Mouse (Mus musculus) spleen, adult 2 months (tissue): ENCODE results near the gene Mapk10. TPM values are rescaled to one million over a fixed set of nuclear protein-coding genes. Genes with fewer than 3 reads are reported as not detected.

ENCODE experiments used
- DNase-seq, 2 experiments: peaks; one replicate each; pipeline versions ENCODE4 v3.0.0 to v3.0.0-alpha.2; 2012 to 2021; ENCODE audit warnings: low spot score in 2 of 2, low read depth in 1 of 2
- H3K27ac ChIP-seq: fragments of 200-500 bp; 2 replicates; pipeline ENCODE4 v1.5.1; 2012; ENCODE audit warnings: low read length, inconsistent platforms; ENCODE audit not compliant: insufficient read depth
- H3K27me3 ChIP-seq: fragments of 200-500 bp; 2 replicates; pipeline ENCODE4 v1.6.1; 2012; ENCODE audit warnings: mild to moderate bottlenecking, moderate library complexity, low read length, inconsistent platforms; ENCODE audit not compliant: control insufficient read depth, insufficient read depth
- H3K36me3 ChIP-seq: fragments of 200-500 bp; 2 replicates; pipeline ENCODE4 v1.6.1; 2012; ENCODE audit warnings: mild to moderate bottlenecking, low read length, inconsistent platforms; ENCODE audit not compliant: control insufficient read depth, insufficient read depth
- H3K4me1 ChIP-seq: fragments of 200-500 bp; 2 replicates; pipeline ENCODE4 v1.6.1; 2011; ENCODE audit warnings: inconsistent platforms; ENCODE audit not compliant: control insufficient read depth, insufficient read depth, insufficient read length
- H3K4me3 ChIP-seq: fragments of 200-500 bp; 2 replicates; pipeline ENCODE4 v1.5.1; 2011; ENCODE audit warnings: mild to moderate bottlenecking, inconsistent platforms; ENCODE audit not compliant: insufficient read depth, insufficient read length; ENCODE audit errors: extremely low read depth
- CTCF ChIP-seq: fragments of 200-500 bp; IDR thresholded peaks from 2 replicates; pipeline ENCODE4 v1.5.1; 2011; ENCODE audit warnings: mild to moderate bottlenecking, inconsistent platforms; ENCODE audit not compliant: insufficient read depth, insufficient read length, insufficient replicate concordance; ENCODE audit errors: extremely low read depth
- POLR2A ChIP-seq: fragments of 200-500 bp; IDR thresholded peaks from 2 replicates; pipeline ENCODE4 v1.6.1; 2011; ENCODE audit warnings: low read depth, low read length, inconsistent platforms
- WGBS: fragments of 180-500 bp; shearing (Covaris S2); methylation state at CpG from one replicate; pipeline ENCODE4 v1.1.7; 2018; 5-methylcytosine and 5-hydroxymethylcytosine counted together
- polyA plus RNA-seq: library from polyadenylated mRNA; depleted of rRNA; stranded (reverse); fragments of >200 nt; gene quantifications from 2 replicates; pipeline ENCODE4 v1.2.3, GENCODE M21; 2012

Gene Mapk10
- polyA plus RNA-seq, 1 experiment: 0.05 TPM

DNA sequence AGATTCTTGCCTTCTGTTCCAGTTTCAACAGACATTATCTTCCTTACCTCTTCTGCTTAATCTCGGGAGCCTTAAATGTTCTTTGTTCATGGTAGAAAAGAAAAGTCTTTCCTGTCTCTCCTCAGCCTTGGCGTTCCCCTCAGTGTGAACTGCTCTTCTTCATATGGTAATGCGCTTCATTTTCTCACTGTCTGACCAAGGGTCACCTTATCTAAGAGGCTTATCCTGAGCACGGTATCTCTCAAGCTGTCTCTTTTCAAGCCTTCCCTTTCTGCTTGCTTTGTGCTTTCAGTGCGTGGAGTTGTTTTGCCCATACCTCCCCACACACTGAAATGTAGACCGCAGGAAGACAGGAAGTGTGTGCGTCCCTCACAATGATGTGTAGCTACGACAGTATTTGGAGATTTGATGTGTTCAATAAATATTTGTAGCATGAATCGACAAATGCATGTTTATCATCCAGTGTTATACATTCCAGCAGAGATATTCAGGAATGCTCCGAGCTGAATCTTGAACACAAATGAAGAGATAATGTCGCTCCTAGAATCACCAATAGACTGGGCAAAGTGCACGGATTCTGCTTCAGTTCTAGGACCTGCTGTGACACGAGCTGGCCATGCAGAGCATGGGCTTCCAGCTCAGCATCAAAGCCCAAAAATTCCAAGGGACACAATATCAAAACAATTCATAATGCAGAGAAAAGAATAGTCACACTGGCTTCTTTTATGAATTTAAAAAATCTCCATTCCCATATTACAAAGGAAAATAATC lies 305.5 kb downstream of the Mapk10 start:
- WGBS: 65% methylated on average over 13 of the region's 13 CpGs

DNA sequence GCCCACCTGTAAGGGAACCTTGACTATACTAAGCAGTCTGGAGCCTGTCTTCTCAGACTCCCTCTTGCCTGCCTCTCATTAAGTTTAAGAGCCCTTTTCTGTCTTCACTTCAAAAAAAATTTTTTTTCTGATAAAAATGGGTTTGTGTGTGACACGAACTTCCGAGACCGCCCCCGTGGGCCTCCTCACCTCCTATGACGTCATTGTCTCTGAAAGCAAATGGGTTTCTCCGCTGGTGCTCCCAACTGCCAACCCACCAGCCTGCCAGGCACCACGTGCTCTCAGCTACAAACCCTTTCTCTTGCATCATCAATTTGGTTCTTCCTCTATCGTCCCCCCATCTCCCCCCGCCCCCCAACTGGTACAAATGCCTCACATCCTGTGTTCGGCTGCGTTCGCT lies 307.1 kb downstream of the Mapk10 start:
- H3K36me3 ChIP-seq: no peaks in the 10 kb centered on the region; the same call in 1 of the 2 replicates
- H3K4me1 ChIP-seq: no peaks in the 10 kb centered on the region
- TF ChIP-seq POLR2A: no peak
- TF ChIP-seq CTCF: no peak
- no peak overlapping the region for H3K27ac ChIP-seq
- H3K4me3 ChIP-seq: no peak overlapping the region
- H3K27me3 ChIP-seq: no peaks in the 10 kb centered on the region
- 82% methylated on average over 12 of the region's 12 CpGs for WGBS
- DNase-seq: no peak

More for the DNA sequence above, 305.5 kb downstream of the Mapk10 start:
- Histone ChIP-seq H3K36me3 (no peaks in the 10 kb centered on the region; the same call in 1 of the 2 replicates), H3K27ac (no peak overlapping the region), H3K4me3 (no peak overlapping the region), H3K27me3 (no peaks in the 10 kb centered on the region), H3K4me1 (no peaks in the 10 kb centered on the region)
- no peak for DNase-seq
- TF ChIP-seq POLR2A: no peak
- TF ChIP-seq CTCF: no peak

- 90% methylated on average over 9 of the region's 9 CpGs for WGBS
These were observed 307.6 kb downstream of the Mapk10 start for GRCm38 (mm10) chr5:102903487-102903886.

GRCm38 (mm10) chr5:102901176-102901575 lies 310.0 kb downstream of the Mapk10 start:
- no peak overlapping the region for H3K27ac ChIP-seq
- DNase-seq: no peak
- no peaks in the 10 kb centered on the region for H3K4me1 ChIP-seq
- H3K27me3 ChIP-seq: no peaks in the 10 kb centered on the region
- WGBS: 77% methylated on average over 5 of the region's 5 CpGs
- H3K36me3 ChIP-seq: peaks cover 2% of the 10 kb centered on the region
- TF ChIP-seq POLR2A: no peak
- no peak for TF ChIP-seq CTCF
- no peak overlapping the region for H3K4me3 ChIP-seq

More at GRCm38 (mm10) chr5:102903487-102903886, 307.6 kb downstream of the Mapk10 start:
- DNase-seq: no peak
- Histone ChIP-seq H3K36me3 (no peaks in the 10 kb centered on the region; the same call in 1 of the 2 replicates), H3K4me1 (no peaks in the 10 kb centered on the region), H3K4me3 (no peak overlapping the region), H3K27ac (no peak overlapping the region), H3K27me3 (no peaks in the 10 kb centered on the region)
- TF ChIP-seq CTCF (no peak), POLR2A (no peak)

GRCm38 (mm10) chr5:102899680-102900215 lies 311.4 kb downstream of the Mapk10 start:
- H3K27me3 ChIP-seq: no peaks in the 10 kb centered on the region
- no peak for TF ChIP-seq POLR2A
- no peak for TF ChIP-seq CTCF

DNA sequence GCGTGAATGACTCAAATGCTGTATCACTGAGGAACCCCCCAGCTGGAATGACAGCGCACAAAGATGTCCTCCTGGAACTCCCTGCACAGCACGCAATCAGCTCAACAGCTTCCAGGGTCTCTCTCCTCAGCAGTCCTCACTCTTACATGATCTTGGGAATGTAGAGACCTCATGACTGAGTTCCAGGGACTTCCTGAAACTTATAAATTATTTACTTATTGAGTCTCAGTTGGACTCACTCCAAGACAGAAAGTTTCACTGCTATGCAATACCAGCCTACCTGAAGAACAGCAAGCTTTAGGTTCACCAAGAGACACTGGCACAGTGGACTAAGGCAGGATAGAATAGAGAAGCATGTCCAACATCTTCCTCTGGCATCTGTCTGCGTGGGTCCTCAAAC lies 312.8 kb downstream of the Mapk10 start:
- no peak for DNase-seq
- Histone ChIP-seq H3K4me1 (no peaks in the 10 kb centered on the region), H3K36me3 (peaks cover 2% of the 10 kb centered on the region), H3K27ac (no peak overlapping the region), H3K27me3 (no peaks in the 10 kb centered on the region), H3K4me3 (no peak overlapping the region)
- TF ChIP-seq CTCF (no peak), POLR2A (no peak)
- 88% methylated on average over 4 of the region's 4 CpGs for WGBS

More at GRCm38 (mm10) chr5:102899680-102900215, 311.4 kb downstream of the Mapk10 start:
- Histone ChIP-seq H3K4me1 (no peaks in the 10 kb centered on the region), H3K27ac (no peak overlapping the region), H3K4me3 (no peak overlapping the region), H3K36me3 (peaks cover 2% of the 10 kb centered on the region)
- no peak for DNase-seq
- 86% methylated on average over 6 of the region's 6 CpGs for WGBS

DNA sequence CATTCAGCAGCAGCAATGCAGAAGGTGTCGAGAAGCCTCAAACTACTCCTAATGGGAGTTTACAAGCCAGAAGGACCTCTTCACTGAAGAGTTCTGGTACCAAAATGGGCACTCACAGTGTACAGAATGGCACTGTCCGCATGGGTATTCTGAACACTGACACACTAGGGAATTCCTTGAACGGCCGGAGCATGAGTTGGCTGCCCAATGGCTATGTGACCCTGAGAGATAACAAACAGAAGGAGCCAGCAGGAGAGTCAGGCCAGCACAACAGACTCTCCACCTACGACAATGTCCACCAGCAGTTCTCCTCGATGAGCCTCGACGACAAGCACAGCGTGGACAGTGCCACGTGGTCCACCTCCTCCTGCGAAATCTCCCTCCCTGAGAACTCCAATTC lies 318.9 kb downstream of the Mapk10 start:
- Histone ChIP-seq H3K4me1 (no peaks in the 10 kb centered on the region), H3K36me3 (peaks cover 8% of the 10 kb centered on the region; the same call in 1 of the 2 replicates), H3K27ac (no peak overlapping the region), H3K27me3 (no peaks in the 10 kb centered on the region), H3K4me3 (no peak overlapping the region)
- DNase-seq: no peak
- TF ChIP-seq POLR2A (no peak), CTCF (no peak)
- WGBS: 94% methylated on average over 11 of the region's 11 CpGs
